Mouse (Mus musculus) 3134 (cell line): ENCODE results near the gene Vamp5.

ENCODE experiments used
- DNase-seq: peaks from one replicate; pipeline ENCODE4 v3.0.0-alpha.2; 2011; ENCODE audit warnings: low spot score; ENCODE audit not compliant: insufficient read length; ENCODE audit errors: extremely low read depth

Gene Vamp5

DNA sequence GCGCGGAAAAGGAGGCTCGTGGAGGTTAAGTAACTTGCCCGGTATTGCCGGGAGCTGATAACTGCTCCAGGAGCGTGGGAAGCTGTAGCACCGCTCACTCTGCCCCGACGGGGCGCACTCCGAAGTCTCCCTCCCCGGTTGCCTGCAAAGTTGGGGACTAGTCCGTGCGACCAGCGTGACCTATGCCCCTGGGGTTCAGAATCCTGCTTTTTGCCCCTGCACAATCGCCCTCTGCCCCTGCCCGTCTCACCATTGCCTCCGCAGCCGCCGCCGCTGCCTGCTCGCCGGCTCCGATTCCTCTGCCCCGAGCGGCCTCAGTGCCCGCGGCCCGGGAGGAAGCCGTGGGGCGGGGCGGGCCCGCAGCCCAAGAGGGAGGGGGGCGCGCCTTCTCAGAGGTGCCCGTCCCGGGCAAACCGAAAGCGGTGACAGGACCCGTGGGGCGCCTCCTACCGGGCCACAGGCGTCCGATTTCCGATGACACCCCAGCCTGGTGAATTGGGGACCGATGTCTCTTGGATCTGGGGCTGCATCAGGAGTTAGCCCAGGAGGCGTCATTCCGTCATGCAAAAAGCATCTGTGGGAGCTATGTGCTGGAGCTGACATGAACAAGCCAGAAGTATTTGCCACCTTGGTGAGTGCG lies at the start of gene Vamp5:
Gene Vamp5, minus strand, starts transcription at position 338 of the 640 bp plus-strand sequence.
- DNase-seq = peak; percentile 86

- no peak for DNase-seq
These were observed 49.0 kb upstream of the Vamp5 start for GRCm38 (mm10) chr6:72429061-72429842.

DNA sequence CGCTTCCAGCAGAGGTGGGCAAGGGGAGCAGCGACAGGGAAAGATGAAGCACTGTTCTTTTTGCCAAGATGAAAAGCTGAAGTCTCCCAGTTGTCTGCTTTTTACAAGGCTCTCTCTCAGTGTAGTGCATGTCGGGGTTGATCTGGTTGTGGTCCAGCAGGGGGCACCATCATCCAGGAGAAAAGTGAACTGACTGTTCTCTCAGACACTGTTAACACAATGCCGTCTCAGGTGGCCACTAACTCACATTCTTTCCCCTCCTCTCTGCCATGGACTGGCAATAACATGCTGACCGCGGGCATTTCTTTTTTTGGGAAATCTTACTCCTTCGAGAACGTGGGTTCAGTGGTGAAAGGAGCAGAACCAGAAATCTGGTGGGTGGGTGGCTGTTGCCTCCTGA lies 47.8 kb upstream of the Vamp5 start:
- DNase-seq = no peak

GRCm38 (mm10) chr6:72425646-72426045 lies 45.4 kb upstream of the Vamp5 start:
- DNase-seq = no peak

- no peak for DNase-seq
These were observed 40.6 kb upstream of the Vamp5 start for GRCm38 (mm10) chr6:72420901-72421300.

DNA sequence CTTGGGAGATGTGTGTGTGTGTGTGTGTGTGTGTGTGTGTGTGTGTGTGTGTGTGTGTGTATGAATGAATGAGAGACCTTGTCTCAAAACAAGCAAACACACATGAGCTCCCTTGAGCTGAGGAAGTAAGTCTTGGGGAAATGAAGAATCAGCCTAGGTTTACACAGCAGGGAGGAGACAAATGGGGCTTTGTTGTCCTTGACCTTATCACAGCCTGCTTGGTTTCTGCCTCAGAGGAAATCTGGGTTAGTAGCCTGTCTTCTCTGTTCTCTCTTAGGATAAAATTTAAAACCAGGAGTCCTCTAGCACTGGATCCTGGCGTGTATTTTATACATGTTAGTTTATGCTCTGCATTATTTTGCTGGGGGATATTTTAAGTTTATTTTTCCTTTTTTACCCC lies 39.5 kb upstream of the Vamp5 start:
- no peak for DNase-seq

DNA sequence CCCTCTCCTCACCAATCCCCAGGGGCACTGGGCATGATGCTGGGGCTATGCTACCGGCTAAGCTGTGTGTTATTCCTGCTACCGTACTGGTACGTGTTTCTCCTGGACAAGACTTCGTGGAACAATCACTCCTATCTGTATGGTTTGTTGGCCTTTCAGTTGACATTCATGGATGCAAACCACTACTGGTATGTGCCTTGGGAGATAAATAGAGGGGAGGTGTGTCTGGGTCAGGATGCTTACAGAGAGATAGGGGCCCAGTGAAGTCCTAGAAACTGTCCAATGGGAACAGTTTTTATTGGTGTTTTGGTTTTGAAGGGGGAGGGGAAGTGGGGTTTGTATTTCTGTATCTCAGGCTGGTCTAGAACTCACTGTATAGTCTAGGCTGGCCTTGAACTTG lies 38.0 kb upstream of the Vamp5 start:
- DNase-seq = no peak

- no peak for DNase-seq
These were observed 35.9 kb upstream of the Vamp5 start for GRCm38 (mm10) chr6:72415964-72416772.

DNA sequence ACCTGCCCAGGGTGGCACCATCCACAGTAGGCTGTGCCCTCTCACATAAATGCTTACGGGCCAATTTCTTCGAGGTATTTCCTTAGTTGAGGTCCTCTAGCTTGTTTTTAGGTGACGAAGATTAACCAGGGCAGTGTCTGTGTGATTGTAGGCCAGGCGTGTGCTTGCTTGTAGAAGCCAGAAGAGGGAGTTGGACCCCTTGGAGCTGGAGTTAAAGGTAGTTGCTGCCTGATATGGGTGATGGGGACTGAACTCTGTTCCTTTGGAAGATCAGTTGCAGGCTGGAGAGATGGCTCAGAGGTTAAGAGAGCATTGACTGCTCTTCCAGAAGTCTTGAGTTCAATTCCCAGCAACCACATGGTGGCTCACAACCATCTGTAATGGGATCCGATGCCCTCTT lies 34.9 kb upstream of the Vamp5 start:
- no peak for DNase-seq

DNA sequence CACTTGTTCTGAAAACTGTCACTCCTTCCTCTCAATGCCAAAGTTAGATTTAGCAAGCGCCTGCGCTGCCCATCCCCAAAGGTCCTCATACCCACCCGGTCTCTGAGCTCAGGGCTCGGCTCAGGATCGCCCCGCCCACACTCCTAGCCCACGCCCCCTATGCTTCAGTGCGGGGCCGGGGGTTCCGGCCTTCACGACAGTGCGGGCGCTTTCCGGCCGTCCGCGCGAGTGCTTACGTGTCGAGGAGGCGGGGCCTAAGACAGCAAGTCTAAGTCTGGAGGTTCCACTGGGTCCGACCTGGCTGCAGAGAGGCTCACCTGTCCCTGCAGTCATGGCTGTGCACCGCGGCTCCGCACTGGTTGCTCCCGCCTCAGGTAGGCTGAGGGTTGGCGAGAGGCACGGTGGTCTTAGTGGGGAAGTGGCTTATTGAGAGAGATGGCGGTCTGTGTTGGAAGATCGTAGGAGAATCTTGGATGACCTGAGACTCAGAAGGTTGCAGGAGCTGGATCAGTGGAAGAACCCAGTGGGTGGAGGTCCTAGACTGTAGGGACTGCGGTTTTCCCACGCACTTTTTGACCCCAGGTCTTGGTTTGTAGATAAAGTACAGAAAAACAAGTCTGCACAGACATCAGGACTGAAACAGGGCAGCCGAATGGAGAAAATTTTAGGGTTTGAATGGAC lies 33.9 kb upstream of the Vamp5 start, which contains the start of gene Ggcx:
Gene Ggcx, plus strand, starts transcription at position 233 of the 681 bp plus-strand sequence.
- DNase-seq = peak; percentile 93

GRCm38 (mm10) chr6:72410518-72410917 lies 30.2 kb upstream of the Vamp5 start:
- DNase-seq = no peak

- DNase-seq = no peak
These were observed 29.7 kb upstream of the Vamp5 start for GRCm38 (mm10) chr6:72410003-72410402.

DNA sequence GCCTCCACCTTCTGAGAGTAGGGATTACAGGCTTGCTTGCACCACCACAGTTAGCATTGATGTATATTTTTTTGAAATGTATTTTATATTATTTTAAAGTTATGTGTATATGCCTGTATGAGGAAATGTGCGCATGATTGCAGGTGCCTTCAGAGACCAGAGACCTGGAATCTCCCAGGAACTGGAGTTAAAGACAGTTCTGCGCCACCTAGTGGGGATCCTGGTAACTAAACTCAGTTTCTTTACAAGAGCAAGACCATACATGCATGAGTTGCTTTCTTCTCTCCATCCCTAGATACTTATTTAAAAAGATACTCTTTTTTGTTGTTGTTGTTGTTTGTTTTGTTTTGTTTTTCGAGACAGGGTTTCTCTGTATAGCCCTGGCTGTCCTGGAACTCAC lies 29.3 kb upstream of the Vamp5 start:
- no peak for DNase-seq

GRCm38 (mm10) chr6:72407119-72407518 lies 26.9 kb upstream of the Vamp5 start:
- peak; percentile 76 for DNase-seq

DNA sequence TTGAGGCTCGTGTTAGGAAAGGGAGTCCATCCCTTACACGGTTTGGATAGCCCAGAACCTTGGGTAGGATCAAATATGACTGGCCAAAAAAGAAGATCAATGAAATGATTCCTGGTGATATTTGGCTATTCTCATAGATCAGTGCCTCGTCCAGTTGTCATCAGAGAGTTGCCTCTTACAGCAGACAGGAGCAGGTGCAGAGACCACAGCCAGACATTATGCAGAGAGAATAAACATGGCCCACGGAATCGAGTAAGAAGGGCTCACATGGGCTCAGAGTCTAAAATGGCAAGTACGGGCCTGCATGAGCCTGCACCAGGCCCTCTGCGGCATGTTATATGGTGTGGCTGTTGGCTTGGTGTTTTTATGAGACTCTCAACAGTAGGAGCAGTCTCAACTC lies 25.1 kb upstream of the Vamp5 start:
- no peak for DNase-seq

GRCm38 (mm10) chr6:72401875-72402274 lies 21.6 kb upstream of the Vamp5 start:
- peak; percentile 32 for DNase-seq

DNA sequence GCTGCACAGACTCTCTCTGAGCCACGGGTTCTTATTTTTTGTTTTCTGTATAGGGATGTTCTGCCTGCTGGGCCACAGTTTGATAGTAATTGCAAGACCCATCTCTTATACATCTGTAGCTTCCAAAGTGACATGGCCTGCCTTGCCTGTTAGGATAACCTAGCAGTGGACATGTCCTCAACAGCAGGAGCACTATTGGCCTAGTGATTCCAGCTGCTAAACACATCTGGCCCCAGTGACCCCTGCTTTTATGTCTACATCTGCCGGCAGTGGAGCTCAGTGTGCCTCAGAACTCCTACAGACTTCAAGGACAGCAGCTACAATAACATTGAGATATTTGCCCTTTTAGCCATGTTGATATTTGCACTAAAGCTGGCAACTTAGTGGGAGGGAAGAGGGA lies 19.7 kb upstream of the Vamp5 start:
- no peak for DNase-seq

- no peak for DNase-seq
These were observed 16.6 kb upstream of the Vamp5 start for GRCm38 (mm10) chr6:72396837-72397251.

- DNase-seq = no peak
These were observed 12.1 kb upstream of the Vamp5 start for GRCm38 (mm10) chr6:72392341-72392740.

DNA sequence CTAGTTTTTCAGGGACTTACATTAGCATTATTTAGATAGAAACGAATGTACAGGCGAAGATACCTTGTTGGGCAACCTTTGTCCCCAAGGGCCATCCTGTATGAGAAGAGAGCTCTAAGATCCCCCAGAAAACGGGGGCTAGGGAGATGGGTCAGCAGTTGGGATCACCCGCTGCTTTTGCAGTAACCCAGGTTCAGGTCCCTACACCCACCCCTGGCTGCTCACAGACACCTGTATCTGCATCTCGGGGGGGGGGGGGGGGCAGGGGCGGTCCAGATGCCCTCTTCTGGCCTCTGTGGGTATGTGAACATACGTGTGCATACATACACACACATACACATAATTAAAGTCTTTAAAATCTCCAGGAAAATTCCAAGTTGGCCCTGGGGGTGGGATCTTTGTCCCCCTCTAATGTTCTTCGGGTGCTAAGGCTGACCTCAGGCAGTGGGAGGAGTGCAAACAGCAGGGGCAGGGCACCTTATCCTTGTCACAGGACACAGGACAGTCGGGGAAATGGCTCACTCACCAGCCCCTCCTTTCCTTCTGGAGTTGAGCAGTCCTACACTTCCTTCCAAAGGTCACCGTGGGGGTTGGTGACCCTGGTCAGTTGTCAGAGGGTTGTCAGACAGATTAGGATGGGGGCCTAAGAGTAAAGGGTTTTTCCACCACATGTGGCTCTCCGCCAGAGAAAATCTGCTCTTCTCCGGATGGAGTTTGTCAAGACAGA lies 10.7 kb upstream of the Vamp5 start:
- no peak for DNase-seq
